11 mouse cellular contexts compared by ENCODE assay signal in genomic region chr2:17811943-17812670, GRCm38 (mm10).
DNase-seq lines count a peak whose midpoint lies in the region; ATAC-seq and TF ChIP-seq lines count a peak whose summit lies in the region.
"Had no signal": no experiment of that assay in that cellular context is flagged by ENCODE, and none has a peak within 500 bp of the region (broad histone marks: within the 10 kb centered on the region; RNA-seq: fewer than 3 reads in every experiment).

No protein-coding gene starts in this region.

- DNase-seq in kidney, postnatal 0 days (ENCODE audit: low spot score) = peak; percentile 65
- DNase-seq in kidney, adult 18-20 months = no peak
- peak; percentile 30 for DNase-seq in embryo, embryonic 11 days
- DNase-seq in kidney, postnatal 36 days = peak; percentile 1 to 2
- no peak for DNase-seq in cerebellum, adult 9-11 months
- DNase-seq in gastrocnemius, postnatal 4 days (ENCODE audit: low spot score in 2 of 2) = no peak
- DNase-seq: cerebellum, postnatal 10 days; left cerebral cortex, postnatal 4 days; thymus, postnatal 4 days had no signal

- peaks cover 5% of the 10 kb centered on the region; the same call in 1 of the 2 replicates for H3K4me1 ChIP-seq in kidney, postnatal 0 days (replicated peaks; ENCODE audit: insufficient read depth, low read length)
- no peaks in the 10 kb centered on the region for H3K4me1 ChIP-seq in cortical plate, adult 2 months (ENCODE audit: control insufficient read depth, insufficient read depth, low read length)
- H3K4me1 ChIP-seq: neural tube, embryonic 13.5 days had no signal

- TF ChIP-seq CTCF in kidney, postnatal 0 days (IDR thresholded peaks at IDR 0.05; ENCODE audit: low read depth) = no peak
- no peak for TF ChIP-seq CTCF in cortical plate, adult 2 months (IDR thresholded peaks at IDR 0.05; ENCODE audit: extremely low read depth, insufficient read depth, low read length)

- H3K4me3 ChIP-seq in kidney, postnatal 0 days (replicated peaks; ENCODE audit: low read depth, low read length) = no peak overlapping the region
- H3K4me3 ChIP-seq in cortical plate, adult 2 months (ENCODE audit: insufficient read depth, low read length) = no peak overlapping the region
- H3K4me3 ChIP-seq: neural tube, embryonic 13.5 days had no signal

- no peaks in the 10 kb centered on the region for H3K36me3 ChIP-seq in kidney, postnatal 0 days (ENCODE audit: insufficient read depth, low read length)
- H3K36me3 ChIP-seq: neural tube, embryonic 13.5 days had no signal

- WGBS in kidney, postnatal 0 days = 15% methylated on average over 7 of the region's 7 CpGs

- no peak for ATAC-seq in kidney, postnatal 0 days (replicated peaks; ENCODE audit: low FRiP score, low read depth)

- H3K4me2 ChIP-seq in kidney, postnatal 0 days (ENCODE audit: low read length) = no peak overlapping the region
- H3K4me2 ChIP-seq: neural tube, embryonic 13.5 days had no signal

- no peak overlapping the region for H3K9ac ChIP-seq in kidney, postnatal 0 days (ENCODE audit: low read depth, low read length)
- H3K9ac ChIP-seq: neural tube, embryonic 13.5 days had no signal

- H3K9me3 ChIP-seq in kidney, postnatal 0 days (replicated peaks; ENCODE audit: low read length) = no peaks in the 10 kb centered on the region
- H3K9me3 ChIP-seq: neural tube, embryonic 13.5 days had no signal

- TF ChIP-seq POLR2A in cortical plate, adult 2 months (IDR thresholded peaks at IDR 0.05; ENCODE audit: extremely low read depth, insufficient read depth, low read length) = no peak

- no peaks in the 10 kb centered on the region for H3K27me3 ChIP-seq in kidney, postnatal 0 days (ENCODE audit: insufficient read depth, low read length)
- H3K27me3 ChIP-seq: neural tube, embryonic 13.5 days had no signal

- H3K27ac ChIP-seq in kidney, postnatal 0 days = no peak overlapping the region
- peak overlapping the region; percentile 39; the same call in 1 of the 2 replicates for H3K27ac ChIP-seq in cortical plate, adult 2 months (ENCODE audit: insufficient read depth, low read length)
- H3K27ac ChIP-seq: neural tube, embryonic 13.5 days had no signal

Comparison
In these comparisons a context has a peak if more than half of its experiments do, and no peak if none do; other contexts are left out.
1. DNase-seq: peak in kidney, postnatal 0 days (single experiment), embryo, embryonic 11 days (single experiment) and kidney, postnatal 36 days (2 of 2); none in kidney, adult 18-20 months (single experiment), cerebellum, adult 9-11 months (single experiment) and gastrocnemius, postnatal 4 days (0 of 2).